Mouse (Mus musculus) cerebral cortex, adult 2 months (tissue): ENCODE measurements around the gene Hmgb1.

Experiments used
- WGBS: fragments of 180-500 bp; shearing (Covaris S2); methylation state at CpG from one replicate; pipeline ENCODE4 v1.1.7; 2018; 5-methylcytosine and 5-hydroxymethylcytosine counted together

Hmgb1 gene

GRCm38 (mm10) chr5:149185806-149186205 is 1.5 kb upstream of the Hmgb1 start:
- WGBS: 43% methylated on average over 3 of the region's 3 CpGs

- WGBS: 0% methylated on average over 20 of the region's 20 CpGs
Observed at GRCm38 (mm10) chr5:149184844-149185186, 526 bp upstream of the Hmgb1 start.

GRCm38 (mm10) chr5:149183721-149184103 is 577 bp downstream of the Hmgb1 start:
- WGBS: 0% methylated on average over 13 of the region's 13 CpGs

GRCm38 (mm10) chr5:149183122-149183521 is 1.2 kb downstream of the Hmgb1 start:
- WGBS: 23% methylated on average over 1 of the region's 1 CpGs

- WGBS: 80% methylated on average over 5 of the region's 5 CpGs
Observed at GRCm38 (mm10) chr5:149182186-149182870, 2.0 kb downstream of the Hmgb1 start.

GRCm38 (mm10) chr5:149179826-149180225 is 4.5 kb downstream of the Hmgb1 start:
- WGBS: 75% methylated on average over 3 of the region's 3 CpGs

- 94% methylated on average over 5 of the region's 5 CpGs for WGBS
Observed at GRCm38 (mm10) chr5:149178095-149178494, 6.2 kb downstream of the Hmgb1 start.

- 87% methylated on average over 6 of the region's 6 CpGs for WGBS
Observed at GRCm38 (mm10) chr5:149175736-149176135, 8.6 kb downstream of the Hmgb1 start.

GRCm38 (mm10) chr5:149174527-149174926 is 9.8 kb downstream of the Hmgb1 start:
- WGBS: 83% methylated on average over 7 of the region's 7 CpGs

GRCm38 (mm10) chr5:149172246-149172645 is 12.0 kb downstream of the Hmgb1 start:
- WGBS: 65% methylated on average over 10 of the region's 10 CpGs

- WGBS: 89% methylated on average over 8 of the region's 8 CpGs
Observed at GRCm38 (mm10) chr5:149170841-149171588, 13.3 kb downstream of the Hmgb1 start.

- WGBS: 28% methylated on average over 9 of the region's 9 CpGs
Observed at GRCm38 (mm10) chr5:149168816-149169215, 15.5 kb downstream of the Hmgb1 start.

- WGBS: 82% methylated on average over 2 of the region's 2 CpGs
Observed at GRCm38 (mm10) chr5:149168051-149168450, 16.2 kb downstream of the Hmgb1 start.

- 96% methylated on average over 10 of the region's 10 CpGs for WGBS
Observed at GRCm38 (mm10) chr5:149166011-149166410, 18.3 kb downstream of the Hmgb1 start.

GRCm38 (mm10) chr5:149164881-149165280 is 19.4 kb downstream of the Hmgb1 start:
- 70% methylated on average over 7 of the region's 7 CpGs for WGBS

GRCm38 (mm10) chr5:149162890-149163289 is 21.4 kb downstream of the Hmgb1 start:
- WGBS: 74% methylated on average over 7 of the region's 7 CpGs

- WGBS: 82% methylated on average over 4 of the region's 4 CpGs
Observed at GRCm38 (mm10) chr5:149160469-149160868, 23.8 kb downstream of the Hmgb1 start.

GRCm38 (mm10) chr5:149159021-149159420 is 25.3 kb downstream of the Hmgb1 start:
- WGBS: 95% methylated on average over 6 of the region's 6 CpGs

GRCm38 (mm10) chr5:149156886-149157563 is 27.3 kb downstream of the Hmgb1 start:
- WGBS: 94% methylated on average over 18 of the region's 18 CpGs

GRCm38 (mm10) chr5:149152774-149153155 is 31.5 kb downstream of the Hmgb1 start:
- 45% methylated on average over 12 of the region's 12 CpGs for WGBS

- 50% methylated on average over 13 of the region's 13 CpGs for WGBS
Observed at GRCm38 (mm10) chr5:149152063-149152773, 32.1 kb downstream of the Hmgb1 start.

- WGBS: over 99% methylated on average over 3 of the region's 3 CpGs
Observed at GRCm38 (mm10) chr5:149150882-149151281, 33.4 kb downstream of the Hmgb1 start.
